Mouse (Mus musculus) megakaryocyte, embryonic 14.5 days (primary cell): ENCODE data around the gene Cdx4.

Source experiments
- FLI1 ChIP-seq: IDR thresholded peaks from 2 replicates; pipeline ENCODE4 v1.6.1; 2012; ENCODE audit warnings: low read length, inconsistent platforms, mixed read lengths
- GATA1 ChIP-seq: IDR thresholded peaks from 3 replicates; pipeline ENCODE4 v1.6.1; 2012; ENCODE audit warnings: mixed read lengths, low read length, inconsistent platforms, borderline replicate concordance

- no peak for TF ChIP-seq GATA1
- TF ChIP-seq FLI1, result no peak
These were observed 50.4 kb downstream of the Cdx4 start for GRCm38 (mm10) chrX:103371627-103372026.
